Mouse (Mus musculus): Measurements from ENCODE around the gene Cntd1. TPM values are rescaled to one million over a fixed set of nuclear protein-coding genes. Genes with fewer than 3 reads are reported as not detected.

Gene Cntd1
- polyA plus RNA-seq, 1 experiment: 1.3 TPM

GRCm38 (mm10) chr11:101275309-101275708, 3.5 kb upstream of the Cntd1 start:
- Histone ChIP-seq H3K4me1 (ENCODE audit: control insufficient read depth, insufficient read depth, low read length) (peaks cover 3% of the 10 kb centered on the region), H3K4me3 (replicated peaks; ENCODE audit: control insufficient read depth, low read depth, low read length) (no peak overlapping the region), H3K27ac (ENCODE audit: control insufficient read depth, insufficient read depth, low read depth, low read length, poor library complexity) (no peak overlapping the region)
- TF ChIP-seq CTCF (IDR thresholded peaks at IDR 0.05; ENCODE audit: control insufficient read depth, insufficient read depth, low read length) (no peak), POLR2A (IDR thresholded peaks at IDR 0.05; ENCODE audit: borderline replicate concordance, control insufficient read depth, low read depth, low read length) (no peak)
- 74% methylated on average over 4 of the region's 4 CpGs for WGBS

- 80% methylated on average over 27 of the region's 27 CpGs for WGBS
- TF ChIP-seq POLR2A (IDR thresholded peaks at IDR 0.05; ENCODE audit: borderline replicate concordance, control insufficient read depth, low read depth, low read length) (no peak), CTCF (IDR thresholded peaks at IDR 0.05; ENCODE audit: control insufficient read depth, insufficient read depth, low read length) (no peak)
- Histone ChIP-seq H3K4me1 (ENCODE audit: control insufficient read depth, insufficient read depth, low read length) (peaks cover 3% of the 10 kb centered on the region), H3K4me3 (replicated peaks; ENCODE audit: control insufficient read depth, low read depth, low read length) (no peak overlapping the region), H3K27ac (ENCODE audit: control insufficient read depth, insufficient read depth, low read depth, low read length, poor library complexity) (no peak overlapping the region)
Observed at GRCm38 (mm10) chr11:101276319-101277070, 2.3 kb upstream of the Cntd1 start.

GRCm38 (mm10) chr11:101277381-101278222, 1.2 kb upstream of the Cntd1 start:
- Histone ChIP-seq H3K27ac (ENCODE audit: control insufficient read depth, insufficient read depth, low read depth, low read length, poor library complexity) (no peak overlapping the region), H3K4me3 (replicated peaks; ENCODE audit: control insufficient read depth, low read depth, low read length) (peak overlapping the region; percentile 74), H3K4me1 (ENCODE audit: control insufficient read depth, insufficient read depth, low read length) (peaks cover 3% of the 10 kb centered on the region)
- whole genome bisulfite sequencing: 45% methylated on average over 12 of the region's 12 CpGs
- TF ChIP-seq CTCF (IDR thresholded peaks at IDR 0.05; ENCODE audit: control insufficient read depth, insufficient read depth, low read length) (no peak), POLR2A (IDR thresholded peaks at IDR 0.05; ENCODE audit: borderline replicate concordance, control insufficient read depth, low read depth, low read length) (no peak)

- H3K27ac ChIP-seq (ENCODE audit: control insufficient read depth, insufficient read depth, low read depth, low read length, poor library complexity): peak overlapping the region; percentile 23; the same call in 1 of the 2 replicates
- peaks cover 3% of the 10 kb centered on the region for H3K4me1 ChIP-seq (ENCODE audit: control insufficient read depth, insufficient read depth, low read length)
- no peak for TF ChIP-seq POLR2A (IDR thresholded peaks at IDR 0.05; ENCODE audit: borderline replicate concordance, control insufficient read depth, low read depth, low read length)
- peak overlapping the region; percentile 97 for H3K4me3 ChIP-seq (replicated peaks; ENCODE audit: control insufficient read depth, low read depth, low read length)
- WGBS: 63% methylated on average over 14 of the region's 14 CpGs
Observed at GRCm38 (mm10) chr11:101279193-101279569, 369 bp downstream of the Cntd1 start.

GRCm38 (mm10) chr11:101280837-101281236, 2.0 kb downstream of the Cntd1 start:
- Histone ChIP-seq H3K4me1 (ENCODE audit: control insufficient read depth, insufficient read depth, low read length) (peaks cover 3% of the 10 kb centered on the region), H3K4me3 (replicated peaks; ENCODE audit: control insufficient read depth, low read depth, low read length) (no peak overlapping the region), H3K27ac (ENCODE audit: control insufficient read depth, insufficient read depth, low read depth, low read length, poor library complexity) (no peak overlapping the region)
- 70% methylated on average over 7 of the region's 7 CpGs for WGBS
- TF ChIP-seq CTCF (IDR thresholded peaks at IDR 0.05; ENCODE audit: control insufficient read depth, insufficient read depth, low read length): no peak
- TF ChIP-seq POLR2A (IDR thresholded peaks at IDR 0.05; ENCODE audit: borderline replicate concordance, control insufficient read depth, low read depth, low read length): no peak

GRCm38 (mm10) chr11:101282896-101283295, 4.1 kb downstream of the Cntd1 start:
- peaks cover 2% of the 10 kb centered on the region for H3K4me1 ChIP-seq (ENCODE audit: control insufficient read depth, insufficient read depth, low read length)
- WGBS: 74% methylated on average over 5 of the region's 5 CpGs
- no peak overlapping the region for H3K4me3 ChIP-seq (replicated peaks; ENCODE audit: control insufficient read depth, low read depth, low read length)
- no peak for TF ChIP-seq CTCF (IDR thresholded peaks at IDR 0.05; ENCODE audit: control insufficient read depth, insufficient read depth, low read length)
- TF ChIP-seq POLR2A (IDR thresholded peaks at IDR 0.05; ENCODE audit: borderline replicate concordance, control insufficient read depth, low read depth, low read length): no peak
- no peak overlapping the region for H3K27ac ChIP-seq (ENCODE audit: control insufficient read depth, insufficient read depth, low read depth, low read length, poor library complexity)

- no peak for TF ChIP-seq CTCF (IDR thresholded peaks at IDR 0.05; ENCODE audit: control insufficient read depth, insufficient read depth, low read length)
- WGBS: 84% methylated on average over 4 of the region's 4 CpGs
- Histone ChIP-seq H3K4me3 (replicated peaks; ENCODE audit: control insufficient read depth, low read depth, low read length) (no peak overlapping the region), H3K27ac (ENCODE audit: control insufficient read depth, insufficient read depth, low read depth, low read length, poor library complexity) (no peak overlapping the region), H3K4me1 (ENCODE audit: control insufficient read depth, insufficient read depth, low read length) (no peaks in the 10 kb centered on the region; the same call in 1 of the 2 replicates)
Observed at GRCm38 (mm10) chr11:101283805-101284204, 5.0 kb downstream of the Cntd1 start.

- Histone ChIP-seq H3K4me1 (ENCODE audit: control insufficient read depth, insufficient read depth, low read length) (no peaks in the 10 kb centered on the region; the same call in 1 of the 2 replicates), H3K4me3 (replicated peaks; ENCODE audit: control insufficient read depth, low read depth, low read length) (no peak overlapping the region), H3K27ac (ENCODE audit: control insufficient read depth, insufficient read depth, low read depth, low read length, poor library complexity) (no peak overlapping the region)
- no peak for TF ChIP-seq POLR2A (IDR thresholded peaks at IDR 0.05; ENCODE audit: borderline replicate concordance, control insufficient read depth, low read depth, low read length)
- TF ChIP-seq CTCF (IDR thresholded peaks at IDR 0.05; ENCODE audit: control insufficient read depth, insufficient read depth, low read length): no peak
- 58% methylated on average over 9 of the region's 9 CpGs for WGBS
Observed at GRCm38 (mm10) chr11:101287306-101287705, 8.5 kb downstream of the Cntd1 start.

Measured in bone marrow, adult 2 months (tissue).